Mouse (Mus musculus) heart, embryonic 14.5 days (tissue): ENCODE measurements around the gene Tmem135. TPM values are rescaled to one million over a fixed set of nuclear protein-coding genes. Genes with fewer than 3 reads are reported as not detected.

ENCODE experiments used
- microRNA-seq: library from miRNA; unstranded; fragments of <30 nt; microRNA quantifications from one replicate; pipeline ENCODE4, GENCODE M21; 2016
- polyA plus RNA-seq: library from polyadenylated mRNA; unstranded; fragments of >200 nt; fragmentation: Nextera tagmentation; extraction: Ambion mirVana; gene quantifications from 2 replicates; pipeline ENCODE4 v1.2.1, GENCODE M21; 2014

The Tmem135 gene
- polyA plus RNA-seq, 1 experiment from 2014 or later = 28.4 TPM

Small RNA genes lying within 50 kb of the gene (microRNA-seq; reads per million reads assigned to microRNA genes)
- not detected for gene Gm22171
- gene Gm24659 = not detected

Other genes with a start within 250 kb of the Tmem135 start
- 12.7 and 13.2 TPM in 2 replicates for gene Fzd4, start 133 bp upstream of the Tmem135 start, polyA plus RNA-seq
- gene Prss23, start 123.0 kb upstream of the Tmem135 start, polyA plus RNA-seq = 30.1 and 38.0 TPM in 2 replicates
- 6.5 and 6.7 TPM in 2 replicates for gene Me3, start 228.2 kb upstream of the Tmem135 start, polyA plus RNA-seq